Mouse (Mus musculus): ENCODE measurements around the gene Kcnk4.

- TF ChIP-seq CTCF (IDR thresholded peaks at IDR 0.05; ENCODE audit: insufficient read depth, low read length) (no peak), POLR2A (IDR thresholded peaks at IDR 0.05; ENCODE audit: borderline replicate concordance, extremely low read depth, low read depth, low read length) (no peak)
Measured at GRCm38 (mm10) chr19:6931002-6931401, 3.3 kb downstream of the Kcnk4 start.

All from lung, adult 2 months (tissue).